Mouse (Mus musculus) cerebellum, adult 9-11 months (tissue): ENCODE measurements at regions not wholly inside any gene's neighbourhood (a gene's known extent, or its start where the extent isn't known, plus 50 kb on each side); places are given as distances from the start of the nearest gene placed in this dataset.

ENCODE experiments used
- DNase-seq: peaks from one replicate; pipeline ENCODE4 v3.0.0; 2022

- DNase-seq: no peak
Measured at GRCm38 (mm10) chr13:97441803-97442202, 200.9 kb downstream of the Enc1 start.

GRCm38 (mm10) chr13:97439216-97439979 is 198.5 kb downstream of the Enc1 start:
- no peak for DNase-seq

DNA sequence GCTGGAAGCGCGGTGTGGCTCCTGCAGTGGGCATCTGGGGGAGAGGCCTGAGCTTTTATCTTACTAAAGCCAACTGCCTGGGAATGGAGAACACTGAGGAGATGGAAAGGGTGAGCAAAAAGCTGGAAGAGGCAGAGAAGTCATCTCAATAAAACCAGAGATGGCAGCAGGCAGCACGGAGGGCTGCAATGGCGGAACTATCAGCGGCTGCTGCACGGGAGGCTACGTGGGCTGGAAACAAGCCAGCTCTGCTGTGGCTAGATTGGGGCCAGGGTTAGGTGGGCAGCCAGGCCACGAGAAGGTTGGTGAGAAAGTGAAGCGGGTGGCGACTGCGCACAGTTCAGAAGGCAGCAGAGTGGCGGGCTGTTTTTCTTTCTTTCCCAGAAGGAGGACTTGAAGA is 197.8 kb downstream of the Enc1 start:
- DNase-seq: no peak

DNA sequence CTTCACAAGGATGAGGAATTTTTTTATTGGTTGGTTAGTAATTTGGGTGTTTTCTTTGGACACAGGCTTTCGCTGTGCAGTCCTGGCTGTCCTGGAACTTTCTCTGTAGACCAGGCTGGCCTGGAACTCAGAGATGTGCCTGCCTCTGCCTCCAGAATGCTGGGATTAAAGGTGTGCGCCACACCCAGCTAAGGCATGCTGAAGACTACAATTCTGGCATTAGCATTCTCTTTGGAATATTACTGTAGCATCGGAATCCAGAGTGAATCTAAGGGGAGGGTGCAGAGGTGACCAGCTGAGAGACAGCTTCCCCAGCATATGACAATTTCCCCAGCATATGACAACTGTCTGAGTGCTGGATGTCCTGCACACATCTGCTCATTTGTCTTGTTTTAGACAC is 197.4 kb downstream of the Enc1 start:
- no peak for DNase-seq

- no peak for DNase-seq
Measured at GRCm38 (mm10) chr13:97436719-97437350, 195.9 kb downstream of the Enc1 start.

DNA sequence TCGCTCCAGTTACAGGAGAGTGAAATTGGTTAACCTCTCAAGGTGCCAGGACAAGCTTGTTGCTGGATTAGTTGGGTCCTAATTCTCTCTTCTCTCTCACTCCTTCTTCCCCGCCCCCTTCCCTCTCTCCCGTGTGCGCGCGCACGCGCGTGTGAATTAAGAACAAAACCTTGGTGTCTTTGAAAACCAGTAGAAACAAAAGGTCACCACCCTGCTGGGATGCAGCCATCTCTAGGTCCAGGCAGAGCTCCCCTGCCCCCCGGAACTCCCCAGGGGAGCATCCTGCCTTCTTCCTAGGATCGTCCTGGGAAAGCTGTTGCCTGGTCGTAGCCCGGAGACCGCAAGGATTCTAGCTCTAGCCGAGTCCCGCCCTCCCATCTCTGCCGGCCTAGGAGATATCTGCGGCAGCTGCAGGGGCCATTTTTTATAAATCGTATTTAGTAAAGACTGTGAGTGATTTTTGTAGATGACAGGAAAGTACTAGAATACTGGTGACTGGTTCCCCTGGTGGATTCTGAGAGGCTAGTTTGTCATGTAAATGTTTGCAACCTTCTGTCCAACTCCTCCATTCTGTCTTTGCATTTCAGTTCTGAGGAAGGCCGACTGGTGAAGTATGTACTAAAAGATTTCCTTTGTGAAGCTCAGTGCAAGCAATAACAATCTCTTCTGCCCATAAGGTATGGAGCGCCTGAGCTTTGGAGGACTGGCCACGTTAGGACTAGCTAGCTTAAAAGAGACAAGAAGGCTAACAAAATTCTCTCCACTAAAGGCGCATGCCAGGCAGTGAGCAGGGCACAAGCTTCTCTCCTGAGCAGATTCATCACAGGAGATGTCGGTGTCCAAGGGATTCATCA is 195.2 kb downstream of the Enc1 start:
- no peak for DNase-seq

GRCm38 (mm10) chr13:97434961-97435864 is 194.3 kb downstream of the Enc1 start:
- no peak for DNase-seq

DNA sequence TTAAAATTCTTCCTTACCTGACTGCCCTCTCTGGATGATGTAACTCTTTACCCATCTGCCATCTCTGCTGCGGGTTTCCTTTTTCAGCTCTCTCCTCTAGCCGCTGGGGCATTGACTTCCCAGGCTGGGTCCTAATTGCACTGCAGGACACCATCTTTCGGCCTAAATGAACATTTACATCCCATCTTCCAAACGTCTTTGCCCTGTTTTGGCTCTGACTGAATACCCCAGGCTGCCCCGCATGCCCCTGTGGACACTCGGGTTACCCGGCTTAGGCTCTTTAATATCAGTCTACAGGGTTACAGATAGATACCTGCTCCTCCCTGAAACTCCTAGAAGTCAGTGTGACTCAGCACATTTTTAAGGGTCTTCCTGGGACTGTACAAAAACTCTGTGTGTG is 193.3 kb downstream of the Enc1 start:
- no peak for DNase-seq

GRCm38 (mm10) chr13:97432627-97433026 is 191.7 kb downstream of the Enc1 start:
- no peak for DNase-seq

GRCm38 (mm10) chr13:97430885-97431284 is 190.0 kb downstream of the Enc1 start:
- DNase-seq: no peak

- DNase-seq: no peak
Measured at GRCm38 (mm10) chr13:97428163-97428562, 187.3 kb downstream of the Enc1 start.

GRCm38 (mm10) chr13:97427537-97427936 is 186.6 kb downstream of the Enc1 start:
- no peak for DNase-seq

DNA sequence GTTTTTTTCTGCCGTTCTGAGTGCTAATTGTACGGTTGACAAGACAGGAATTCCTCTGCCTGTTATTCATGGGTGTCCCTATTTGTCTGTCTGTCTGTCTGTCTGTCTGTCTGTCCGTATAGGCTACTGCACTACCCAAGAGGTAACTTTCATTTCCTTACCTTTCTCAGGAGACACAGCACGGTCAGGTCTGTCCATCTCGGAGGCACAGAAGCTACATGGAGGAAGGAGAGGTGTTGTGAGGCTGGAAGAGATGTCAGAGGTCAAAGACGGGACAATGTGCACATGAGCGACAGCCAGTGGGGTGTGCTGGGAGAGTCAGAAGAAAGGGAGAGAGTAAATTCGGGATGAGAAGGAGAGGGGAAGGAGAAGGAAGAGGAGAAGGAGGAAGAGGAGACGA is 184.8 kb downstream of the Enc1 start:
- DNase-seq: no peak

DNA sequence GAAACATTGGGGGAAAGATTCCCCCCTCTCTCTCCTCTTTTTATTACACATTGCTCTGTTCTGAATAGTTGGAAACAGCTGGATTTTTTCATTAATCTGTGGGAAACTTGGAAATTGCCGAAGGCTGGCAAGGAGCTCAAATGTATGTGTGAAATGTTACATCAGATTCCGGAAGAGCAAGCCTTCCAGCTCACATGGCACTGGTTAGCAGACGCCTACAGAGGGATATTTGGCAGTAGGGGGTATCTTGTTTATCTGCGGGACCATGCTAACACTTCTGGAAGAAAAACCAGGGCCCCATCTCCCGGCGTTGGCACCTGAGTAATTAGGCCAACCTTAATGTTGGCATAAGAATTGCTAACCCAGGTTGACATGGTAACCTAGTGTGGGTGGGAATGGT is 183.0 kb downstream of the Enc1 start:
- DNase-seq: no peak

- no peak for DNase-seq
Measured at GRCm38 (mm10) chr13:97423298-97423817, 182.5 kb downstream of the Enc1 start.

DNA sequence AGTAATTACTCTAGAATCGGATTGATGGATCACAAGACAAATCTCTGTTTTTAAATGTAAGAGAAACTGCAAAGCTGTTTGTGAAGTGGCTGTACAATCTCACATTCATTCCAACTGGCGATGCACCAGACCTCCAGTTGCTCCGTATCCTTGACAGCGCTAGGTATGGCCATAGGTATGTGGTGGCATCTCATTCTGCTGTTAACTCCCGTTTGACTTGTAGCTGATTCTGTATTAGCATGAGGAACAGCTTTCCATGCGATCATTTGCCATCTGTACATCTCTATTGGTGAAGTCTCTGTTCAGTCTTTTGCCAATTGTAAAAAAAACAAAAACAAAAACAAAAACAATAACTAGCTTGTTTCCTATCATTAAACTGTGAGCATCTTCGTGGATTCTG is 182.0 kb downstream of the Enc1 start:
- no peak for DNase-seq

DNA sequence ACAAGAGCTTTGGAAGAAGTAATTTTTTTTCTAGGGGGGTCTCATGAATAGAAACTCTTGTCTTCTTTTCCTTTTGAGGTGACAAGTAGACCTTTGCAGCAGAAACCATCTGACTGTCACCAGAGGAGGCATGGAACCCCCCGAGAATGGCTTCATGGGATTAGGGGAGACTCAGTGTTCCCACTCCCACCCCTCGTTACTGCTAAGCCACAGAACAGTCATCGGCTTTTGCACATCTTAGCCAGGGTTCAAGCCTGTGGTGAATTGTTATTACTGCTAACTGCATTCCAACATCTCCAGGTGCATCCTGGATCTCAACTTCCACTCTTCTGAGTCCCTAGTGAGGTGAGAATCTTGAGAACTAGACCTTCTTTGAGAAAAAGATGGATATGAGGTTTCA is 180.9 kb downstream of the Enc1 start:
- no peak for DNase-seq

DNA sequence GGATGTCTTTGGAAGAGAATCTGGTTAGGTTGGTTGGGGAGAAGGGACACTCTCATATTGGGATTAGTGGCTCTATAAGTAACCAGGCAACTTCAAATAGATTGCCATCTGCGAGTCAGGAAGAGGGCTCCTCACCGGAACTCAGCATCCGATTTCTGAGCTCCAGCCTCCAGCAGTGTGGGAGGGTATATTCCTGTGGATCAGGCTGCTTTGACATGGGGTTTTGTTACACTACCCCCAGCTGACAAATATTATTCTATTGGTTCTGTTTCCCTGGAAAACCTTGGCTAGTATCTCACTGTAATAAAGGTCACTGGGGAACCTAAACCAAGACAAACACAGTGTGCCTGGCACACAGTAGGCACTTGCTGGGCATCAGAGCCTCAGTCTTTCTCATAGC is 179.9 kb downstream of the Enc1 start:
- DNase-seq: no peak

DNA sequence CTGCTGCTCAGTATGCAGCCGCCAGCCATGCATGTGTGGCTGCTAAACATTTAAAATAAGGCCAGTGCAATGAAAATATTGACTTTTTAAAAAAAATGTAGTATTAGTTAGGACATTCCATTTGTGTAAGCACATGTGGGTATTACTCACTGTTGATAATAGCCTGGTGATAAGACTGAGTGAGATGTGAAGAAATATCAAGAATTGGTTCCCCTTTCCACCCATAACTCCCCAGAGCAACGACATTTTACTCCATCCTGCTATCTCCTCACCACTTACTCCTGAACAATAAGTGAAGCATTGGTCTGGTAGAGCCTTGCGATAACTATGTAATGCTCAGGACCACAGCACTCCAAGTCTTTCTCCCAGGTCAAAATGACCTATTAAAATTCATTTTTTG is 178.2 kb downstream of the Enc1 start:
- DNase-seq: no peak

DNA sequence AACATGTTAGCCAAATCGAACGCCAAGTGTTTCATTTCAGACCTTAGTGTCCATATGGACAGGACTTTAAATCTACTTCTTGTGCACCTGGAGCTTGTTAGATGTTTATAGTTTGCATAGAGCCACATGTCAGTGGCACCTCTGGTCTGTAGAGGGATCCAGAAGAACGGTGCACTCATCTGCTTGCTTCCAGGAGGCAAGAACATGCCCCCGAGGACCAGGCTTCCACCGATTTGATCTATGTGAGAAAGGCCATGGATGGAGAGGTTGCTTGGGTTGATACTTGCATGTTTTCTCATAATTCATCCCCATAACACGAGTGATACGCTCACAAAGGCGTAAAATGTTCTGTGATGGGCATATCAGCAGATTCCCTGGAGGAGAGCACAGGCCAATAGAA is 177.8 kb downstream of the Enc1 start:
- DNase-seq: no peak

- no peak for DNase-seq
Measured at GRCm38 (mm10) chr13:97418081-97418480, 177.2 kb downstream of the Enc1 start.

- DNase-seq: no peak
Measured at GRCm38 (mm10) chr13:97415927-97416709, 175.2 kb downstream of the Enc1 start.
